9 mouse cellular contexts compared by ENCODE assay signal in the genomic region with DNA sequence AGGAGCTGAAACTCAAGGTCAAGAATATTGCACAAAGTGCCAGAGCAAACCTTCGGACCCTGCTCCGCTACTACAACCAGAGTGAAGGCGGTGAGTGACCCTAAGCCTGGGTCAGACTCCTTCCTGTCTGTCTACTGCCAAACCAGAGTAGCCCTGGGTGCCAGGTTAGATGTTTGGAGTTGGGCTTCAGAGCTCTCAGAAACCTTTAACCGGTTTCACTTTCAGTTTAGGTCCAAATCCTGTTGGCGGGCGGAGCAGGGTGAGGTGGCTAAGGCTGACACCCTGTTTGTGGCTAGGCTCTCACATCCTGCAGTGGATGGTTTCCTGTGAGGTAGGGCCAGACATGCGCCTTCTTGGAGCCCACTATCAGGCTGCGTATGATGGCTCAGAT. TPM values are rescaled to one million over a fixed set of nuclear protein-coding genes. Genes with fewer than 3 reads are reported as not detected.
A peak's percentile ranks its signal among the peaks of the same experiment; 100 is the strongest.
DNase-seq lines count a peak whose midpoint lies in the region; ATAC-seq and TF ChIP-seq lines count a peak whose summit lies in the region.
"Had no signal": no experiment of that assay in that cellular context is flagged by ENCODE, and none has a peak within 500 bp of the region (broad histone marks: within the 10 kb centered on the region; RNA-seq: fewer than 3 reads in every experiment).

No protein-coding gene starts in this region.

- peaks cover 0 to 8% of the 10 kb centered on the region in 2 experiments; a peak in 1 of 4 replicates for H3K4me1 ChIP-seq in MEL (ENCODE audit: control insufficient read depth in 1 of 2, insufficient read depth in 2 of 2, low read length in 2 of 2)
- H3K4me1 ChIP-seq in embryonic fibroblast, embryonic 13.5 days (ENCODE audit: control insufficient read depth, insufficient read depth, low read length) = peaks cover 5% of the 10 kb centered on the region
- no peaks in the 10 kb centered on the region for H3K4me1 ChIP-seq in heart, embryonic 16.5 days (ENCODE audit: control insufficient read depth, insufficient read depth, low read length)
- peaks cover 3% of the 10 kb centered on the region; the same call in 1 of the 2 replicates for H3K4me1 ChIP-seq in small intestine, adult 2 months (ENCODE audit: control insufficient read depth, insufficient read depth, insufficient read length, low read length)

- no peak for TF ChIP-seq POLR2A in MEL (IDR thresholded peaks at IDR 0.05; ENCODE audit: control insufficient read depth in 1 of 2, insufficient read depth in 1 of 2, low read depth in 1 of 2, low read length in 2 of 2, poor library complexity in 1 of 2)
- no peak for TF ChIP-seq POLR2A in embryonic fibroblast, embryonic 13.5 days (IDR thresholded peaks at IDR 0.05; ENCODE audit: low read depth, low read length)
- TF ChIP-seq POLR2A in small intestine, adult 2 months (IDR thresholded peaks at IDR 0.05; ENCODE audit: low read depth, low read length) = peak; percentile 7; the same call in 1 of the 2 replicates

- H3K4me2 ChIP-seq in heart, embryonic 16.5 days (ENCODE audit: low read depth, low read length) = peak overlapping the region; percentile 97

- H3K36me3 ChIP-seq in MEL (ENCODE audit: control insufficient read depth in 1 of 2, insufficient read depth in 2 of 2, low read length in 2 of 2) = no peaks in the 10 kb centered on the region; a peak in 1 of 4 replicates
- no peaks in the 10 kb centered on the region for H3K36me3 ChIP-seq in heart, embryonic 16.5 days (ENCODE audit: control insufficient read depth, insufficient read depth)
- H3K36me3 ChIP-seq in small intestine, adult 2 months (ENCODE audit: control insufficient read depth, insufficient read depth, low read length) = peaks cover 7% of the 10 kb centered on the region; the same call in 1 of the 2 replicates

- peak; percentile 91 for DNase-seq in 416B (ENCODE audit: low read depth)
- peak; percentile 39 for DNase-seq in MEL (ENCODE audit: low read depth, low spot score)
- peak; percentile 44 for DNase-seq in kidney, postnatal 10 days
- DNase-seq in lung, postnatal 25 days (ENCODE audit: low spot score) = peak; percentile 80
- no peak for DNase-seq in layer of hippocampus, adult 9-10 months (ENCODE audit: low spot score)

- no peaks in the 10 kb centered on the region; the same call in 1 of the 2 replicates for H3K79me2 ChIP-seq in MEL (ENCODE audit: control insufficient read depth, insufficient read depth, low read length, poor library complexity)

- peak; percentile 75 for ATAC-seq in heart, embryonic 16.5 days (replicated peaks; ENCODE audit: extremely low read depth, insufficient read depth, low FRiP score)

- no peak overlapping the region for H3K27ac ChIP-seq in MEL (ENCODE audit: control insufficient read depth, low read depth, low read length)
- H3K27ac ChIP-seq in embryonic fibroblast, embryonic 13.5 days (ENCODE audit: insufficient read depth, low read length) = no peak overlapping the region
- H3K27ac ChIP-seq in heart, embryonic 16.5 days (ENCODE audit: low read length) = no peak overlapping the region
- peak overlapping the region; percentile 80 for H3K27ac ChIP-seq in small intestine, adult 2 months (ENCODE audit: insufficient read depth, low read depth, low read length)

- no peaks in the 10 kb centered on the region for H3K27me3 ChIP-seq in MEL (ENCODE audit: control insufficient read depth in 1 of 2, insufficient read depth in 2 of 2, low read length in 2 of 2)
- no peaks in the 10 kb centered on the region for H3K27me3 ChIP-seq in heart, embryonic 16.5 days (ENCODE audit: control insufficient read depth, insufficient read depth, low read length)
- no peaks in the 10 kb centered on the region for H3K27me3 ChIP-seq in small intestine, adult 2 months (ENCODE audit: control insufficient read depth, insufficient read depth, low read length)

- WGBS in heart, embryonic 16.5 days = 49% methylated on average over 8 of the region's 8 CpGs
- 15% methylated on average over 8 of the region's 8 CpGs for WGBS in small intestine, adult 2 months

- no peaks in the 10 kb centered on the region for H3K9me3 ChIP-seq in MEL (replicated peaks; ENCODE audit: insufficient read depth, low read length)
- no peaks in the 10 kb centered on the region for H3K9me3 ChIP-seq in heart, embryonic 16.5 days (replicated peaks; ENCODE audit: control insufficient read depth, low read length)

- peak overlapping the region; percentile 55 for H3K9ac ChIP-seq in MEL (ENCODE audit: control insufficient read depth, low read depth, low read length, poor library complexity, severe bottlenecking)
- H3K9ac ChIP-seq in heart, embryonic 16.5 days (ENCODE audit: low read length) = peak overlapping the region; percentile 70

- no peak for TF ChIP-seq RAD21 in MEL (IDR thresholded peaks at IDR 0.05; ENCODE audit: low read depth, low read length)

- TF ChIP-seq CTCF in MEL (IDR thresholded peaks at IDR 0.05 in 2 of 3, conservative IDR thresholded peaks at IDR 0.05 in 1 of 3; ENCODE audit: control insufficient read depth in 1 of 3, insufficient read depth in 1 of 3, low read depth in 2 of 3, low read length in 3 of 3, poor library complexity in 1 of 3, severe bottlenecking in 1 of 3) = no peak
- no peak for TF ChIP-seq CTCF in embryonic fibroblast, embryonic 13.5 days (IDR thresholded peaks at IDR 0.05; ENCODE audit: borderline replicate concordance, insufficient read depth, low read length)
- TF ChIP-seq CTCF in small intestine, adult 2 months (IDR thresholded peaks at IDR 0.05; ENCODE audit: extremely low read depth, insufficient read length, insufficient replicate concordance, low read depth, low read length) = no peak

- peak overlapping the region; percentile 82 to 100 for H3K4me3 ChIP-seq in MEL (ENCODE audit: control insufficient read depth in 1 of 2, insufficient read depth in 1 of 2, low read depth in 2 of 2, low read length in 2 of 2)
- peak overlapping the region; percentile 95 for H3K4me3 ChIP-seq in embryonic fibroblast, embryonic 13.5 days (ENCODE audit: insufficient read depth, low read length)
- peak overlapping the region; percentile 76 for H3K4me3 ChIP-seq in heart, embryonic 16.5 days (ENCODE audit: low read length)
- peak overlapping the region; percentile 84 for H3K4me3 ChIP-seq in small intestine, adult 2 months (ENCODE audit: low read depth, low read length)

- no peak for TF ChIP-seq EP300 in MEL (IDR thresholded peaks at IDR 0.05; ENCODE audit: low read depth in 1 of 2, low read length in 2 of 2)

TF ChIP-seq in MEL, 35 proteins besides CTCF, POLR2A, EP300 and RAD21:
- peak; percentile 63 for TF ChIP-seq ETS1 (IDR thresholded peaks at IDR 0.05; ENCODE audit: low read depth, low read length)
- TF ChIP-seq GABPA (IDR thresholded peaks at IDR 0.05; ENCODE audit: low read depth, low read length) = no peak
- 0 out of 2 replicates have a peak, but pooled peaks have one; percentile 11 for TF ChIP-seq E2F4 (IDR thresholded peaks at IDR 0.05; ENCODE audit: borderline replicate concordance, low read depth, low read length)
TF ChIP-seq in MEL: peak in this region for 2.

RNA-seq across cellular contexts. Expression of gene H2-M3, which starts 0.7 kb away (rescaled TPM):
- total RNA-seq in MEL (2012; rRNA removed) = 4.6 and 4.7 TPM in 2 replicates
- polyA plus RNA-seq in MEL (2012; ENCODE audit: insufficient read depth in 1 of 2, insufficient read length in 2 of 2, low read depth in 1 of 2, low replicate concordance in 2 of 2, missing spikeins in 1 of 2) = 1 to 10 TPM in 1 of 2 experiments, not detected in 1; 1.1 TPM
- 5.3 and 5.7 TPM in 2 replicates for polyA plus RNA-seq in embryonic fibroblast, embryonic 13.5 days (2011; ENCODE audit: insufficient read length, low read depth, missing spikeins)
- polyA plus RNA-seq in heart, embryonic 16.5 days (2015; fragmentation: Nextera tagmentation; extraction: Ambion mirVana) = 2.9 TPM in 2 replicates
- polyA plus RNA-seq in small intestine, adult 2 months (2012; rRNA removed) = 3.1 and 4.0 TPM in 2 replicates

RNA-seq across cellular contexts. Expression of gene Olfr98, which starts 7.1 kb away (rescaled TPM):
- total RNA-seq in MEL (2012; rRNA removed) = not detected in 2 replicates
- polyA plus RNA-seq in MEL (2012; ENCODE audit: insufficient read depth in 1 of 2, insufficient read length in 2 of 2, low read depth in 1 of 2, low replicate concordance in 2 of 2, missing spikeins in 1 of 2) = not detected
- polyA plus RNA-seq in embryonic fibroblast, embryonic 13.5 days (2011; ENCODE audit: insufficient read length, low read depth, missing spikeins) = not detected in 2 replicates
- not detected in 2 replicates for polyA plus RNA-seq in heart, embryonic 16.5 days (2015; fragmentation: Nextera tagmentation; extraction: Ambion mirVana)
- not detected in 2 replicates for polyA plus RNA-seq in small intestine, adult 2 months (2012; rRNA removed)
- polyA plus RNA-seq: frontal cortex, adult 2 months had no signal

RNA-seq across cellular contexts. Expression of gene Olfr99, which starts 12.6 kb away (rescaled TPM):
- total RNA-seq in MEL (2012; rRNA removed) = not detected in 2 replicates
- not detected for polyA plus RNA-seq in MEL (2012; ENCODE audit: insufficient read depth in 1 of 2, insufficient read length in 2 of 2, low read depth in 1 of 2, low replicate concordance in 2 of 2, missing spikeins in 1 of 2)
- polyA plus RNA-seq in embryonic fibroblast, embryonic 13.5 days (2011; ENCODE audit: insufficient read length, low read depth, missing spikeins) = not detected in 2 replicates
- polyA plus RNA-seq in heart, embryonic 16.5 days (2015; fragmentation: Nextera tagmentation; extraction: Ambion mirVana) = not detected in 2 replicates
- polyA plus RNA-seq in small intestine, adult 2 months (2012; rRNA removed) = not detected in 2 replicates
- polyA plus RNA-seq: frontal cortex, adult 2 months had no signal

RNA-seq across cellular contexts. Expression of gene Olfr101, which starts 33.4 kb away (rescaled TPM):
- total RNA-seq in MEL (2012; rRNA removed) = not detected in 2 replicates
- not detected for polyA plus RNA-seq in MEL (2012; ENCODE audit: insufficient read depth in 1 of 2, insufficient read length in 2 of 2, low read depth in 1 of 2, low replicate concordance in 2 of 2, missing spikeins in 1 of 2)
- polyA plus RNA-seq in embryonic fibroblast, embryonic 13.5 days (2011; ENCODE audit: insufficient read length, low read depth, missing spikeins) = not detected in 2 replicates
- not detected in 2 replicates for polyA plus RNA-seq in heart, embryonic 16.5 days (2015; fragmentation: Nextera tagmentation; extraction: Ambion mirVana)
- not detected in 2 replicates for polyA plus RNA-seq in small intestine, adult 2 months (2012; rRNA removed)
- polyA plus RNA-seq: frontal cortex, adult 2 months had no signal

RNA-seq across cellular contexts. Expression of gene Olfr97, which starts 33.6 kb away (rescaled TPM):
- not detected in 2 replicates for total RNA-seq in MEL (2012; rRNA removed)
- not detected for polyA plus RNA-seq in MEL (2012; ENCODE audit: insufficient read depth in 1 of 2, insufficient read length in 2 of 2, low read depth in 1 of 2, low replicate concordance in 2 of 2, missing spikeins in 1 of 2)
- not detected in 2 replicates for polyA plus RNA-seq in embryonic fibroblast, embryonic 13.5 days (2011; ENCODE audit: insufficient read length, low read depth, missing spikeins)
- not detected in 2 replicates for polyA plus RNA-seq in heart, embryonic 16.5 days (2015; fragmentation: Nextera tagmentation; extraction: Ambion mirVana)
- polyA plus RNA-seq in small intestine, adult 2 months (2012; rRNA removed) = not detected in 2 replicates
- polyA plus RNA-seq: frontal cortex, adult 2 months had no signal
